Mouse (Mus musculus) olfactory bulb, adult 2 months (tissue): ENCODE results near the gene Hist2h2ac. TPM values are rescaled to one million over a fixed set of nuclear protein-coding genes. Genes with fewer than 3 reads are reported as not detected.
"Not testable (repeated sequence)": the region's sequence is repeated elsewhere in the genome, so short reads cannot be mapped to it uniquely, and the experiment has no call there.

Experiments used
- H3K27ac ChIP-seq: fragments of 200-500 bp; 2 replicates; pipeline ENCODE4 v1.5.1; 2012; ENCODE audit warnings: low read depth, low read length; ENCODE audit not compliant: insufficient read depth
- H3K4me1 ChIP-seq: fragments of 200-500 bp; 2 replicates; pipeline ENCODE4 v1.6.1; 2012; ENCODE audit warnings: low read length; ENCODE audit not compliant: control insufficient read depth, insufficient read depth
- H3K4me3 ChIP-seq: fragments of 200-500 bp; 2 replicates; pipeline ENCODE4 v1.5.1; 2012; ENCODE audit warnings: mild to moderate bottlenecking, low read depth, low read length, moderate library complexity; ENCODE audit not compliant: insufficient read depth
- CTCF ChIP-seq: fragments of 200-500 bp; IDR thresholded peaks from 2 replicates; pipeline ENCODE4 v1.5.1; 2012; ENCODE audit warnings: low read depth, mild to moderate bottlenecking, low read length, moderate library complexity; ENCODE audit not compliant: insufficient read depth
- POLR2A ChIP-seq: fragments of 200-500 bp; IDR thresholded peaks from 2 replicates; pipeline ENCODE4 v1.6.1; 2012; ENCODE audit warnings: mild to moderate bottlenecking, low read depth, low read length, moderate library complexity; ENCODE audit not compliant: insufficient read depth
- WGBS: fragments of 180-500 bp; shearing (Covaris S2); methylation state at CpG from one replicate; pipeline ENCODE4 v1.1.7; 2018; 5-methylcytosine and 5-hydroxymethylcytosine counted together
- polyA plus RNA-seq: library from polyadenylated mRNA; stranded (reverse); fragments of >200 nt; gene quantifications from 2 replicates; pipeline ENCODE4 v1.2.4, GENCODE M21; 2012; ENCODE audit warnings: low replicate concordance; ENCODE audit not compliant: missing spikeins, insufficient read depth, insufficient read length

Gene Hist2h2ac
- polyA plus RNA-seq, 1 experiment: not detected

DNA sequence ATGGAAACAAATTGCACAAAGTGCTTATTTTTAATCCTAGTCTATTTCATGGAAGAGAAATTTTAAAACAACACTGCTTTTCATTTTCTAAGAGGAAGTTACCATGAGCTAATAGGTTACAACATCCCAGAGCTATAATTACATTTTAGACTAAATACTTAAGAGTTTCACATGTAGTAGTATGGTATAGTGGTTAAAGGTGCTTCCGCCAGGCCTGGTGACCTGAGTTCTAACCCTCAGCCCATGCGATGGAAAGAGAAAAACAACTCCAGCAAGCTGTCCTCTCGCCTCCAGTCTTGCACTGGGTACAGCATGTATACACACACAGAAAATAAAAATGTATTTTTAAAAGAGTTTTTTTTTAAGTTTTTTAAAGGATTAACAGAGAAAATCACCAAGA, 31.1 kb upstream of the Hist2h2ac start:
- no peak overlapping the region for H3K27ac ChIP-seq
- 93% methylated on average over 3 of the region's 3 CpGs for WGBS
- no peak for TF ChIP-seq CTCF
- TF ChIP-seq POLR2A: no peak

DNA sequence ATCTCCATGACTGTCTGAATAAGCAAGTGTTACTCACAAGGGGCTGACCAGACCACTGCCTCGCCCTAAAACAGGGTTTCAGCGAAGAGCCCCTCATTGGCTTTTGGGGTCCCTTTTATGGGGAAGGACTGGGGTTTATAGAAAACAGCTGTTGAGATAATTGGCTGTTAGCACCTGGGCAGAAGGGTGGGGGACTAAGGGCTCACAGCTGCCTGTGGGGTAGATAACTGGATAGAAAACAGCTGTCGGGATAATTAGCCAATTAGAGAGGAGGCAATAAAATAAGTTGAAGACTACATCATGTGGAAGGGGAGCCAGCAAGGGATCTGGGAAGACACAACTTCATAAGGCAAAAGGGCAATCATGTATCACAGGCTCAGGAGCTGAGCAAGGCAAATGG, 30.2 kb upstream of the Hist2h2ac start:
- TF ChIP-seq CTCF: no peak
- TF ChIP-seq POLR2A: no peak
- no peak overlapping the region for H3K4me3 ChIP-seq
- 77% methylated on average over 3 of the region's 3 CpGs for WGBS
- H3K4me1 ChIP-seq: no peaks in the 10 kb centered on the region
- no peak overlapping the region for H3K27ac ChIP-seq

More for the DNA sequence above, 31.1 kb upstream of the Hist2h2ac start:
- no peak overlapping the region for H3K4me3 ChIP-seq
- no peaks in the 10 kb centered on the region for H3K4me1 ChIP-seq

DNA sequence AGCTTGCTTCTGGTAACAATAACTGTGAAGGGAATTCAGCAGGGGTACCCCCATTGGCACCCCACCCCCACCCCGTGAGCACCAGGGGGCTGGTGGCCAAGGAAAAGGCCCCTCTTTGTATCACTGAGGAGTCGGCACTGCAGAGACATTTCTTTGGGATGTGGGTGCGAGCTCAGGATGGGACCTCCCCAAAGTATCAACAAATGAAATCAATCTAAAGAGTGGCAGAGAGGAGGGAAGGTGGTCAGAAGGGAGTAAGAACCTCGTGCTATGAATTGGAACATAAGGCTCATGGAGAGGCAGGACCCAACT, 28.3 kb upstream of the Hist2h2ac start:
- no peak for TF ChIP-seq CTCF
- no peak for TF ChIP-seq POLR2A
- Histone ChIP-seq H3K4me3 (no peak overlapping the region), H3K4me1 (peaks cover 2% of the 10 kb centered on the region; the same call in 1 of the 2 replicates), H3K27ac (no peak overlapping the region)
- 55% methylated on average over 4 of the region's 4 CpGs for WGBS

DNA sequence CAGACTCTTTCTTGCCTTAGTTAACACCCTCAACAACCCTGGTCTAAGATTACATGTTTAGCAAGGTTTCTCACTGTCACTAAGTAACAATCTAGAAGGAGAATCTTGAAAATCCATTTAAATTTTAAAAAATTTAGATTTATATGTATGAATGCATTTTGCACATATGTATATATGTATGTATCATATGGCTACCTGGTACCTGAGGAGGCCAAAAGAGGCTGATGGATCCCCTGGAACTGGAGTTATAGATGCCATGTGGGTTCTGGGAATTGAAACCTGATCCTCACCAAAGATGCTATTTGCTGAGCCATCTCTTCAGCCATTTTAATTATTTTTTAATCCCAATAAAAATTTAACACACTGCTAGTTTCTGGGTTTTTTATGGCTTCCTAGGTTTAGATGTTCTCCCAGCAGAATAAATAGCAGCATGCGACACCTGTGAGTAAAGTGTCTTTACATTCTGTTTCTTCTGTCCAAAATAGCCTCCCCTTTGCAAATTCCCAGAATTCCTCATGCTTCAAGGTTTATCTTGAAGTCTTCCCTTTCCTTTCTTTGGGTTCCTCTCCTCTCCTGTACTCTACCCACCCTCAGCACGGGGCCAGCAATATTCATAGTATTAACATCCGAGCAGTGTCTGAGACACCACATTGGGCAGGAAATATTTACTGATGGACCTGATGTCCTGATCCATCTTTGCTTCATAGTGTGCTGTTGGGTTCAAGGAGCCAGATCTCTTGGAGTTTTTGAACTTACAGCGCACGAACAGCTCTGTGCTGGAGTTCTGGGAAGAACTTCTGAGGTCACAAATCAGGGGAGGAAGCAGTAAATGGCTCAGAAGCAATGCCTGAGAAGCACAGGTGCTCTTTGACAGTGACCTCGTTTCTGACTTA, 27.7 kb upstream of the Hist2h2ac start:
- TF ChIP-seq CTCF (no peak), POLR2A (no peak)
- Histone ChIP-seq H3K4me3 (no peak overlapping the region), H3K4me1 (peaks cover 2% of the 10 kb centered on the region; the same call in 1 of the 2 replicates), H3K27ac (no peak overlapping the region)
- 57% methylated on average over 6 of the region's 6 CpGs for WGBS

DNA sequence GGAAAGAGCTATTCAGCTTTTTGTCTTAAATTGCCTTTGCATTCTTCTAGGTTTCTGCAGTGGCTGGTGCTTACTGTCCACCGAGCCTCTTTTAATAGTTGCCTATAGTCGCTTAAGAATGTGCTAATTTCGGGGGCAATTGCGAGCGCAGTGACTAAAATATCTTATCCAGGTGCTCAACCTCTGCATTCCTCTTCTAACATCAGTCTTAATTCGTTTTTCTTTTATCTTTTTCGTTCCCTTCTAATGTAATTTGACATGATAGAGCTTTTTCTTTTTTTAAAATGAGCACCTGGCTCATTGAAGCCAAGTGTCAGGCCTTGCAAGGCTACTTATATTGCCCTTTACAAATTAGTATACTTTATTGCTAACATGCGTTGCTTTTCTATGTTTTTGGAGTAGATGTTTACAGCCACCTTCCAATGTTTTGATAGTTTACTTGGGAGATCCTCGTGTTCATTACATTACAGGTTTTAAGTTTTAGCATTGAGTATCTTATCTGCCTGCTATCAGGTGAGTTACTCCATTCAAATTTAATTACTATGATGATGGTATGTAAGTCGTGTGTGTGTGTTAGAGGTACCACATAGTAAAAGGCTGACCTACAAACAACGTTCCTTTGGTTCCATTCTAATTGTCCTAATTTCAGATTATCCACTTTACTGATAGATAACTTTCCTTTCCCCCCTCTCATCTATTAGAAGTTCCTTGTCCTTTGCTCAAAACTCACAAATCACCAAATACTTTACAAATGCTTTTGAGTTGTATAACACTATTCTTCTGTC, 26.9 kb upstream of the Hist2h2ac start:
- Histone ChIP-seq H3K4me3 (no peak overlapping the region; the same call in 1 of the 2 replicates), H3K27ac (no peak overlapping the region), H3K4me1 (peaks cover 2% of the 10 kb centered on the region; the same call in 1 of the 2 replicates)
- TF ChIP-seq POLR2A: no peak
- TF ChIP-seq CTCF: no peak
- 40% methylated on average over 11 of the region's 11 CpGs for WGBS

DNA sequence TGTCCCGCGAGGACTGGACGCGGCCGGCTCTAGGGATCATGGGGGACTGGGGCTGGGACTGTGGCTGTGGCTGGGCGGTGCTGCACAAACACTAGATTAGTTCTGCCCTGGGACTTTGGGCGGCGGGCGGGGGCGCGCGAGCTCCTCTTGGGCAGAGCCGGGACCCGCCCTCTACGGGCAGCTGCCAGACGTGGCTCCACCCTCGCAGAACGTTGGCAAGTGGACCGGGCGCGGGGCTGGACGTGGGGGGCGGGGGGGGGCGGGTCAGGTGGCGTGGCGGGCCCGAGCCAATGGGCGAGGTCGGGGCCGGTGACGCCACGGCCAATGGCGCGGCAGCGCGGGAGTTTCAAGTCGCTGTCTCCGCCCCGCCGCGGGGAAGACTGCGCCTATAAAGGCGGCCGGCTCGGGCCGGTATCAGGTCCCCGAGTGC, 25.8 kb upstream of the Hist2h2ac start, which contains the start of gene Hist2h3c1:
Gene Hist2h3c1 (plus strand): TSS at position 259 of the 430 bp plus-strand sequence.
- 0% methylated on average over 6 of the region's 47 CpGs for WGBS
- H3K4me1 ChIP-seq, H3K27ac ChIP-seq: not testable (repeated sequence)
- H3K4me3 ChIP-seq: peak within 1 kb of the TSS; percentile 52

DNA sequence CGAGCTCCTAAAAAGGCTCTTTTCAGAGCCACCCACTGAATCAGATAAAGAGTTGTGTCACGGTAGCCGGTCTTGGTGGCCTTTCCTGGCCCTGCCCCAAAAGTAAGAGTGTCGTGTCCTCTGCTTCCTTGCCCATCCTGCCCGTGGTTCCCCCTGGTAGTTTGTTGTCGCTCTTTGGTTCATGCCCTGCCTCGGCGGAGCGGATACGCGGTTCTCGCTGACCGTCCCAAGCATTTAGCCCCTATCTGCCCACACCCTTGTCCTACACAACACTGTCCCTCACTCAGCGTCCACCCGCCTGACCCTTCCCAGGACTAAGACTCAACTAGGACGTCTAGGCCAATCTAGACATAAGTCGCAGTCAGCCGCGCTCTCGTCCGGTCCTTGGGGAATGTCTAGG, 25.3 kb upstream of the Hist2h2ac start:
- 0% methylated on average over 11 of the region's 21 CpGs for WGBS
- H3K27ac ChIP-seq, H3K4me1 ChIP-seq: not testable (repeated sequence)
- peak overlapping the region; percentile 52 for H3K4me3 ChIP-seq

DNA sequence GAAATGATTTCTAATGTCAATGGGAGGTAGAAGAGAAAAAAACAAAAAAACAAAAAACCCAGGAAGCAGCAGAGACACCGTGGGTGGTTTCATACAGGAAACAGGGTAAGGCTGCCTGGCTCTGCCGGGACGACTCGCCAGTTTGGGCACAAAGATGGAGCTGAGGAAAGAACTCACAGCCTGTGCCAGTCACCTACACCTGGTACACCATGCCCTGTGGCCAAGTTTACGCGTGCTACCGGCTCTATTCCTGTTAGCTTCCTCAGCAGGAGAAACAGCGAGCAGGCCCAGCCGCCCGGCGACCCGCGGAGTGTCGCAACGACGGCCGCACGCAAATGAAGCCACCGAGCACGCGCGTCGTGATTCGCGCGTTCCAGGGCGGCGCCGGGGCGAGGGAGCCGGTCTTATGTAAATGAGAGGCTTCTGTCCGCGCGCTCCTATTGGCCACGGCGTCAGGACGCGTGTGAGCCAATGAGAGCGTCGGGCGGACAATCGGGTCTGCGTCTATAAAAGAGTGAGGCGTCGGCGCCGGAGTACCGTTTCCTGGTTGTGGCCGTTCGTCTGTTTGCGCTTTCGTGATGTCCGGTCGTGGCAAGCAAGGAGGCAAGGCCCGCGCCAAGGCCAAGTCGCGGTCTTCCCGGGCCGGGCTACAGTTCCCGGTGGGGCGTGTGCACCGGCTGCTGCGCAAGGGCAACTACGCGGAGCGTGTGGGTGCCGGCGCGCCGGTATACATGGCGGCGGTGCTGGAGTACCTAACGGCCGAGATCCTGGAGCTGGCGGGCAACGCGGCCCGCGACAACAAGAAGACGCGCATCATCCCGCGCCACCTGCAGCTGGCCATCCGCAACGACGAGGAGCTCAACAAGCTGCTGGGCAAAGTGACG, 24.6 kb upstream of the Hist2h2ac start, which contains the start of gene Hist2h2aa1:
Gene Hist2h2aa1 (plus strand): TSS at position 495 of the 884 bp plus-strand sequence.
- Histone ChIP-seq H3K4me3 (peak within 1 kb of the TSS; percentile 66), H3K27ac (peak within 1 kb of the TSS; percentile 95)
- WGBS: under 1% methylated on average over 35 of the region's 88 CpGs
- H3K4me1 ChIP-seq: not testable (repeated sequence)
